Mouse (Mus musculus): Measurements from ENCODE around the gene Rad51ap2. TPM values are rescaled to one million over a fixed set of nuclear protein-coding genes. Genes with fewer than 3 reads are reported as not detected.

The Rad51ap2 gene
- polyA plus RNA-seq, 1 experiment from 2014 or later, result 0.22 TPM

- no peaks in the 10 kb centered on the region for H3K4me1 ChIP-seq (ENCODE audit: control insufficient read depth, insufficient read depth, low read length)
- H3K9me3 ChIP-seq (ENCODE audit: control insufficient read depth, low read length), result no peaks in the 10 kb centered on the region
- peak within 1 kb of the TSS; percentile 29; the same call in 1 of the 2 replicates for H3K9ac ChIP-seq (ENCODE audit: low read depth, low read length)
- no peaks in the 10 kb centered on the region for H3K36me3 ChIP-seq (ENCODE audit: control insufficient read depth, insufficient read depth, low read length)
- WGBS, result 2% methylated on average over 34 of the region's 34 CpGs
- ATAC-seq (ENCODE audit: low FRiP score, low TSS enrichment), result peak; percentile 96
- peak within 1 kb of the TSS; percentile 39 for H3K4me3 ChIP-seq (ENCODE audit: low read length)
- H3K4me2 ChIP-seq (replicated peaks; ENCODE audit: low read depth, low read length), result peak within 1 kb of the TSS; percentile 69
- H3K27me3 ChIP-seq (ENCODE audit: control insufficient read depth, insufficient read depth, low read length), result peaks cover 13% of the 10 kb centered on the region
- no peak within 1 kb of the TSS for H3K27ac ChIP-seq (ENCODE audit: low read depth, low read length)
These were observed 19.2 kb upstream of the Rad51ap2 start, which contains the start of gene Vsnl1 for GRCm38 (mm10) chr12:11436497-11437265. TSS of gene Vsnl1 (minus strand) at chr12:11436613.

- H3K27me3 ChIP-seq (ENCODE audit: control insufficient read depth, insufficient read depth, low read length), result peaks cover 13% of the 10 kb centered on the region
- H3K9me3 ChIP-seq (ENCODE audit: control insufficient read depth, low read length), result no peaks in the 10 kb centered on the region
- H3K4me1 ChIP-seq (ENCODE audit: control insufficient read depth, insufficient read depth, low read length), result no peaks in the 10 kb centered on the region
- ATAC-seq (ENCODE audit: low FRiP score, low TSS enrichment), result peak; percentile 63
- peak overlapping the region; percentile 39; the same call in 1 of the 2 replicates for H3K4me3 ChIP-seq (ENCODE audit: low read length)
- H3K27ac ChIP-seq (ENCODE audit: low read depth, low read length), result no peak overlapping the region
- peak overlapping the region; percentile 69 for H3K4me2 ChIP-seq (replicated peaks; ENCODE audit: low read depth, low read length)
- H3K9ac ChIP-seq (ENCODE audit: low read depth, low read length), result no peak overlapping the region
- H3K36me3 ChIP-seq (ENCODE audit: control insufficient read depth, insufficient read depth, low read length), result no peaks in the 10 kb centered on the region
- WGBS, result 19% methylated on average over 17 of the region's 17 CpGs
These were observed 18.5 kb upstream of the Rad51ap2 start for GRCm38 (mm10) chr12:11437266-11437906.

- peak overlapping the region; percentile 69 for H3K4me2 ChIP-seq (replicated peaks; ENCODE audit: low read depth, low read length)
- peak overlapping the region; percentile 18; the same call in 1 of the 2 replicates for H3K4me3 ChIP-seq (ENCODE audit: low read length)
- H3K27me3 ChIP-seq (ENCODE audit: control insufficient read depth, insufficient read depth, low read length), result peaks cover 13% of the 10 kb centered on the region
- H3K36me3 ChIP-seq (ENCODE audit: control insufficient read depth, insufficient read depth, low read length), result no peaks in the 10 kb centered on the region
- no peaks in the 10 kb centered on the region for H3K4me1 ChIP-seq (ENCODE audit: control insufficient read depth, insufficient read depth, low read length)
- no peaks in the 10 kb centered on the region for H3K9me3 ChIP-seq (ENCODE audit: control insufficient read depth, low read length)
- H3K9ac ChIP-seq (ENCODE audit: low read depth, low read length), result no peak overlapping the region
- ATAC-seq (ENCODE audit: low FRiP score, low TSS enrichment), result peak; percentile 45
- 32% methylated on average over 23 of the region's 23 CpGs for WGBS
- H3K27ac ChIP-seq (ENCODE audit: low read depth, low read length), result no peak overlapping the region
These were observed 17.9 kb upstream of the Rad51ap2 start for GRCm38 (mm10) chr12:11437907-11438447.

- 65% methylated on average over 5 of the region's 5 CpGs for WGBS
- Histone ChIP-seq H3K27me3 (ENCODE audit: control insufficient read depth, insufficient read depth, low read length) (peaks cover 8% of the 10 kb centered on the region; the same call in 1 of the 2 replicates), H3K4me2 (replicated peaks; ENCODE audit: low read depth, low read length) (no peak overlapping the region), H3K36me3 (ENCODE audit: control insufficient read depth, insufficient read depth, low read length) (no peaks in the 10 kb centered on the region), H3K27ac (ENCODE audit: low read depth, low read length) (no peak overlapping the region), H3K9me3 (ENCODE audit: control insufficient read depth, low read length) (no peaks in the 10 kb centered on the region), H3K9ac (ENCODE audit: low read depth, low read length) (no peak overlapping the region), H3K4me3 (ENCODE audit: low read length) (no peak overlapping the region), H3K4me1 (ENCODE audit: control insufficient read depth, insufficient read depth, low read length) (no peaks in the 10 kb centered on the region)
- no peak for ATAC-seq (ENCODE audit: low FRiP score, low TSS enrichment)
These were observed 1.7 kb upstream of the Rad51ap2 start for GRCm38 (mm10) chr12:11454146-11454545.

GRCm38 (mm10) chr12:11456213-11456612 lies 334 bp downstream of the Rad51ap2 start:
- Histone ChIP-seq H3K27me3 (ENCODE audit: control insufficient read depth, insufficient read depth, low read length) (peaks cover 8% of the 10 kb centered on the region; the same call in 1 of the 2 replicates), H3K9ac (ENCODE audit: low read depth, low read length) (peak overlapping the region; percentile 53; the same call in 1 of the 2 replicates), H3K36me3 (ENCODE audit: control insufficient read depth, insufficient read depth, low read length) (no peaks in the 10 kb centered on the region), H3K9me3 (ENCODE audit: control insufficient read depth, low read length) (no peaks in the 10 kb centered on the region), H3K4me3 (ENCODE audit: low read length) (peak overlapping the region; percentile 53), H3K4me2 (replicated peaks; ENCODE audit: low read depth, low read length) (peak overlapping the region; percentile 94), H3K27ac (ENCODE audit: low read depth, low read length) (no peak overlapping the region), H3K4me1 (ENCODE audit: control insufficient read depth, insufficient read depth, low read length) (no peaks in the 10 kb centered on the region)
- WGBS, result 3% methylated on average over 11 of the region's 11 CpGs
- peak; percentile 79; the same call in 1 of the 2 replicates for ATAC-seq (ENCODE audit: low FRiP score, low TSS enrichment)

- 76% methylated on average over 4 of the region's 4 CpGs for WGBS
- H3K9me3 ChIP-seq (ENCODE audit: control insufficient read depth, low read length), result no peaks in the 10 kb centered on the region
- H3K4me3 ChIP-seq (ENCODE audit: low read length), result no peak overlapping the region
- no peak overlapping the region for H3K27ac ChIP-seq (ENCODE audit: low read depth, low read length)
- H3K27me3 ChIP-seq (ENCODE audit: control insufficient read depth, insufficient read depth, low read length), result peaks cover 8% of the 10 kb centered on the region; the same call in 1 of the 2 replicates
- peak overlapping the region; percentile 94 for H3K4me2 ChIP-seq (replicated peaks; ENCODE audit: low read depth, low read length)
- no peak overlapping the region for H3K9ac ChIP-seq (ENCODE audit: low read depth, low read length)
- H3K4me1 ChIP-seq (ENCODE audit: control insufficient read depth, insufficient read depth, low read length), result no peaks in the 10 kb centered on the region
- no peaks in the 10 kb centered on the region for H3K36me3 ChIP-seq (ENCODE audit: control insufficient read depth, insufficient read depth, low read length)
- no peak for ATAC-seq (ENCODE audit: low FRiP score, low TSS enrichment)
These were observed 753 bp downstream of the Rad51ap2 start for GRCm38 (mm10) chr12:11456632-11457031.

Other genes starting within 250 kb of the Rad51ap2 start
- gene Msgn1, start 247.1 kb upstream of the Rad51ap2 start, polyA plus RNA-seq (2014; fragmentation: Nextera tagmentation; extraction: Ambion mirVana), result not detected in 2 replicates
- 12.7 and 18.2 TPM in 2 replicates for gene Gen1, start 190.3 kb upstream of the Rad51ap2 start, polyA plus RNA-seq (2014; fragmentation: Nextera tagmentation; extraction: Ambion mirVana)
- gene Smc6, start 190.2 kb upstream of the Rad51ap2 start, polyA plus RNA-seq (2014; fragmentation: Nextera tagmentation; extraction: Ambion mirVana), result 127 and 141 TPM in 2 replicates
- 1.9 and 2.8 TPM in 2 replicates for gene Vsnl1, start 19.5 kb upstream of the Rad51ap2 start, polyA plus RNA-seq (2014; fragmentation: Nextera tagmentation; extraction: Ambion mirVana)